Mouse (Mus musculus): ENCODE measurements around the gene Cntnap4. TPM values are rescaled to one million over a fixed set of nuclear protein-coding genes. Genes with fewer than 3 reads are reported as not detected.
A peak's percentile ranks its signal among the peaks of the same experiment; 100 is the strongest.

The Cntnap4 gene
- 2.1 and 3.4 TPM in 2 replicates for polyA plus RNA-seq (2015; fragmentation: Nextera tagmentation; extraction: Ambion mirVana)

DNA sequence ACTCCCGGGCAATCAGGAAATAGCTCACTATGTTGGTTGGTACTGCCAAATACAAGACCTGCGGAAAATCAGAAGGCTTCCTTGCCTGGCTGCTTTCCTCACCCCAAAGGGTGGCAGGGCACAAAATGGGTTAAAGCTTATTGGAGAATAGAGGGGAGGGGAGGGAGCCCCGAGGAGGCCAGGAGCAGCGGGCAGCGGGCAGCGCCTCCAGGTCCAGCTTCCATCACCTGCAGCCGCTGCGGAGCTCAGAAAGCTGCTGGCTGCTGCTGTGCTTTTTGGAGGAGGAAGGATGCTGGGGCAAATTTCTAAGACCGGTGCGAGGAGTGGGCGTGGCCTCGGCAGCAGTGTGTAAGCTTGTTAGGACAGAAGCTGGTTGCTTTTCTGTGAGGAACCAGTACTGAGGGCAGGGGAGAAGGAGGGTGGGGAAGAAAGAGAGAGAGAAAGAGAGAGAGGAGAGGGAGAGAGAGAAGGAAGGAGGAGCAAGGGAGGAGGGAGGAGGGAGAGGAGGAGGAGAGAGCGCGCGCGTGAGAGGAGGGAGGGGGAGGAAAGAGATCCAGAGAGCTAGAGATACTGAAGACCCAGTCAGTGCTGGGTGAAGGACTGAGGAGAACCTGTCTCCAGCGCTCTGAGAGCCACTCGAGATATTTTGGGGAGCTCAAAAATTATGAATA lies at the start of gene Cntnap4:
TSS of gene Cntnap4 (plus strand) at position 573 of the 671 bp plus-strand sequence.
- Histone ChIP-seq H3K27ac (no peak within 1 kb of the TSS), H3K36me3 (no peaks in the 10 kb centered on the region), H3K4me1 (0 out of 2 replicates have a peak, but pooled peaks cover 2% of the 10 kb centered on the region), H3K4me3 (replicated peaks) (peak within 1 kb of the TSS; percentile 28), H3K27me3 (replicated peaks) (peaks cover 7% of the 10 kb centered on the region; the same call in 1 of the 2 replicates), H3K9me3 (no peaks in the 10 kb centered on the region), H3K4me2 (peak within 1 kb of the TSS; percentile 53), H3K9ac (no peak within 1 kb of the TSS)
- no peak for ATAC-seq (ENCODE audit: insufficient read depth, low FRiP score, low read depth)
- WGBS: 4% methylated on average over 18 of the region's 18 CpGs

DNA sequence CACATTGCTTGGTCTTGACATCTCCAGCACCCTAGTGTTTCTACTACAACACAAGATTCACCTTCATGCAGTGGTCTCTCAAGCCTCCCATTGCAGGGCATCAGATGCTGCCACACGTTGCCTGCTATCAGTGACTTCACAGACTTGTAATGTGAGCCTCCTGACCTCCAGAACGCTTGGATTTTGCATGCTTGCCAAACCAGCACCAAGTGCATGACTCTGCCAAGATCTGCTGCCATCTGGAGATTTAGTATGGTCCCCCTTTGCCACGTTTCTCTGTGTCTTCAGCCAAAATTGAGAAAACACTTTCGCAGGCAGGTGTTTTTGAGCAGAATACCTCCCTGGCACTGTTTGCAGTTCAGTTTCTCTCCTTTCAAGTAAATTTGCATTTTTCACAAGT lies 12.5 kb upstream of the Cntnap4 start:
- H3K27me3 ChIP-seq (replicated peaks): no peaks in the 10 kb centered on the region
- no peak overlapping the region for H3K27ac ChIP-seq
- H3K4me1 ChIP-seq: no peaks in the 10 kb centered on the region
- no peak overlapping the region for H3K4me2 ChIP-seq
- ATAC-seq (ENCODE audit: insufficient read depth, low FRiP score, low read depth): no peak
- H3K4me3 ChIP-seq (replicated peaks): no peak overlapping the region
- H3K9me3 ChIP-seq: no peaks in the 10 kb centered on the region
- 33% methylated on average over 4 of the region's 4 CpGs for WGBS
- no peaks in the 10 kb centered on the region for H3K36me3 ChIP-seq
- no peak overlapping the region for H3K9ac ChIP-seq

GRCm38 (mm10) chr8:112570541-112570940 lies 698 bp downstream of the Cntnap4 start:
- Histone ChIP-seq H3K4me3 (replicated peaks) (peak overlapping the region; percentile 28; the same call in 1 of the 2 replicates), H3K4me2 (peak overlapping the region; percentile 53), H3K9ac (no peak overlapping the region), H3K4me1 (0 out of 2 replicates have a peak, but pooled peaks cover 2% of the 10 kb centered on the region), H3K27ac (no peak overlapping the region), H3K9me3 (no peaks in the 10 kb centered on the region), H3K36me3 (no peaks in the 10 kb centered on the region), H3K27me3 (replicated peaks) (peaks cover 7% of the 10 kb centered on the region; the same call in 1 of the 2 replicates)
- ATAC-seq (ENCODE audit: insufficient read depth, low FRiP score, low read depth): no peak
- 10% methylated on average over 6 of the region's 6 CpGs for WGBS

- Histone ChIP-seq H3K9me3 (no peaks in the 10 kb centered on the region), H3K36me3 (no peaks in the 10 kb centered on the region), H3K27ac (no peak overlapping the region), H3K9ac (no peak overlapping the region), H3K4me3 (replicated peaks) (no peak overlapping the region), H3K4me2 (peak overlapping the region; percentile 10; the same call in 1 of the 2 replicates), H3K4me1 (0 out of 2 replicates have a peak, but pooled peaks cover 2% of the 10 kb centered on the region), H3K27me3 (replicated peaks) (peaks cover 7% of the 10 kb centered on the region; the same call in 1 of the 2 replicates)
- WGBS: 14% methylated on average over 9 of the region's 9 CpGs
- ATAC-seq (ENCODE audit: insufficient read depth, low FRiP score, low read depth): no peak; the same call in 1 of the 2 replicates
Measured at GRCm38 (mm10) chr8:112571337-112571904, 1.6 kb downstream of the Cntnap4 start.

- H3K4me2 ChIP-seq: no peak overlapping the region
- H3K27me3 ChIP-seq (replicated peaks): no peaks in the 10 kb centered on the region
- no peak for ATAC-seq (ENCODE audit: insufficient read depth, low FRiP score, low read depth)
- H3K36me3 ChIP-seq: no peaks in the 10 kb centered on the region
- H3K27ac ChIP-seq: no peak overlapping the region
- H3K4me3 ChIP-seq (replicated peaks): no peak overlapping the region
- H3K9ac ChIP-seq: no peak overlapping the region
- no peaks in the 10 kb centered on the region for H3K9me3 ChIP-seq
- no peaks in the 10 kb centered on the region for H3K4me1 ChIP-seq
- WGBS: 28% methylated on average over 6 of the region's 6 CpGs
Measured at GRCm38 (mm10) chr8:112581473-112581872, 11.6 kb downstream of the Cntnap4 start.

DNA sequence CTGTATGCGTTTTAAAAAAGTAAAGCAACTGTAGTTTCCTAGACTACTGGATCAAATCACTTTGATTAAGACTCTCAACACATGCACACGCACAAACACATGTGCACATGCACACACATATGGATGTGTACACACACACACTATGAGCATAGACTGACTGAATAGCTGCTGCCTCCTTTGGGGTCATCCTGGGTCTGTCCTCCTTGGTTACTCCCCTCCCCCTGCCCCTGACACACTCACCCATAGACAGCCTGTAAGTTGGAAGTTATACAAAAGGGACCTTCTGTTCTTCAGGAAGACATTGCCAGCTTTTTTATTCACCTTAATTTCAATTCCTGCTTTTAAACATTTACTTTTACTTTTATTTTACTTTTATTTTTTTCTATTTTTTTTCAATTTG lies 13.6 kb downstream of the Cntnap4 start:
- Histone ChIP-seq H3K36me3 (no peaks in the 10 kb centered on the region), H3K27me3 (replicated peaks) (no peaks in the 10 kb centered on the region), H3K4me1 (no peaks in the 10 kb centered on the region), H3K27ac (no peak overlapping the region), H3K9me3 (no peaks in the 10 kb centered on the region), H3K4me3 (replicated peaks) (no peak overlapping the region), H3K9ac (no peak overlapping the region), H3K4me2 (no peak overlapping the region)
- 86% methylated on average over 2 of the region's 2 CpGs for WGBS
- no peak for ATAC-seq (ENCODE audit: insufficient read depth, low FRiP score, low read depth)

DNA sequence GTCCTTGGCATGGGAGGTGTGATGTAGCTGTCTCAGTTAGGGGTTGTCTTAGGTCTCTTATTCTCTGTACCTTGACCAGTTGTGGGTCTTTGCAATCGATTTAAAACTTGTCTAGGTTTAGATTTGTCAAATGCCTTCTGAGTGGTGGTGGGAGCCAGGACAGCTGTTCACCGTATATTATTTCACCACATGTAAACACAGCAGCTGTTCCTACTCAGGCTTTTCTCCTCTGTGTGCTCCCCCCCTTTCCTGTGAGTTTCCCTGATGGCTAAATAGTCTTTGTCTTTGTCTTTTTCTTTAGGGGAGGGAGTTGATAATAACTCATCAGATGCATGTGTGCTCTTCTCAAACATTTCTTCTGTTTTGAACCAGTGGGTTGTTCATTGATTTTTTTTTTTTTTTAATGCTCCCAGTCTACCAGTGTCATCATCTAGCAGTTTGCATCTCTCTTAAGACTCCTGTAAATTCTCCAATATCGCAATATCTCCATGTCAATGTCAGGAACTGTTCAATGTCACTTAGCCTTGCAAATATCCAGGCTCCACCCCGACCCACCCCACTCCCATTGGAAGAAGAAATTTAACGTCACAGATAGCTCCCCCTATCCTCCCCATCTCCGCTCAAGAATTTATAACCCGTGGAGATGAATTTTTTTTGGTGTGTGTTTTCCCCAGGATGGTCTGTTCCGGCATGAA lies 18.7 kb downstream of the Cntnap4 start:
- peak overlapping the region; percentile 47 for H3K4me2 ChIP-seq
- no peaks in the 10 kb centered on the region for H3K9me3 ChIP-seq
- H3K36me3 ChIP-seq: no peaks in the 10 kb centered on the region
- 36% methylated on average over 8 of the region's 8 CpGs for WGBS
- no peaks in the 10 kb centered on the region for H3K27me3 ChIP-seq (replicated peaks)
- no peak overlapping the region for H3K27ac ChIP-seq
- ATAC-seq (ENCODE audit: insufficient read depth, low FRiP score, low read depth): peak; percentile 63; the same call in 1 of the 2 replicates
- 0 out of 2 replicates have a peak overlapping the region, but pooled peaks have one; percentile 3 for H3K4me3 ChIP-seq (replicated peaks)
- H3K9ac ChIP-seq: no peak overlapping the region
- peaks cover 3% of the 10 kb centered on the region; the same call in 1 of the 2 replicates for H3K4me1 ChIP-seq

DNA sequence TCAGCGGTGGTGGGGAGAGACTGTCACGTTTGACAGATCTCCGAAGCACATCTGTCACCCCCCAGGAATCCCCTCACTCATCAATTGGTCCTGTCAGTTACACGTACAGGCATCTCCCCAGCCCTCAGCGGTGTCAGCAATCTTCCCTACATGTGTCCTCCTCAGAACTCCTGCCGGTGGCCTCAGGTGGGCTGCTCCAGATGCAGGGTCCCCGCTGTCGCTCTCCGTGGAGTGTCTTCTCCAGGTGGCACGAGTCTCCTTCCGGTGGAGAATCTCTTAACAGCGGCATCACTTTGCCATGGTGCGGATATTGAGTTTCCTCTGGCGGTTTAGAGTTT lies 19.2 kb downstream of the Cntnap4 start:
- Histone ChIP-seq H3K4me2 (peak overlapping the region; percentile 47), H3K4me1 (peaks cover 3% of the 10 kb centered on the region; the same call in 1 of the 2 replicates), H3K9me3 (no peaks in the 10 kb centered on the region), H3K27me3 (replicated peaks) (no peaks in the 10 kb centered on the region), H3K36me3 (no peaks in the 10 kb centered on the region), H3K9ac (no peak overlapping the region), H3K27ac (no peak overlapping the region), H3K4me3 (replicated peaks) (0 out of 2 replicates have a peak overlapping the region, but pooled peaks have one; percentile 3)
- 51% methylated on average over 14 of the region's 14 CpGs for WGBS
- no peak for ATAC-seq (ENCODE audit: insufficient read depth, low FRiP score, low read depth)

- no peak for ATAC-seq (ENCODE audit: insufficient read depth, low FRiP score, low read depth)
- Histone ChIP-seq H3K4me2 (no peak overlapping the region), H3K27me3 (replicated peaks) (no peaks in the 10 kb centered on the region), H3K36me3 (no peaks in the 10 kb centered on the region), H3K9ac (no peak overlapping the region), H3K4me1 (no peaks in the 10 kb centered on the region), H3K9me3 (no peaks in the 10 kb centered on the region), H3K27ac (no peak overlapping the region), H3K4me3 (replicated peaks) (no peak overlapping the region)
- 61% methylated on average over 15 of the region's 15 CpGs for WGBS
Measured at GRCm38 (mm10) chr8:112596023-112596776, 26.4 kb downstream of the Cntnap4 start.

DNA sequence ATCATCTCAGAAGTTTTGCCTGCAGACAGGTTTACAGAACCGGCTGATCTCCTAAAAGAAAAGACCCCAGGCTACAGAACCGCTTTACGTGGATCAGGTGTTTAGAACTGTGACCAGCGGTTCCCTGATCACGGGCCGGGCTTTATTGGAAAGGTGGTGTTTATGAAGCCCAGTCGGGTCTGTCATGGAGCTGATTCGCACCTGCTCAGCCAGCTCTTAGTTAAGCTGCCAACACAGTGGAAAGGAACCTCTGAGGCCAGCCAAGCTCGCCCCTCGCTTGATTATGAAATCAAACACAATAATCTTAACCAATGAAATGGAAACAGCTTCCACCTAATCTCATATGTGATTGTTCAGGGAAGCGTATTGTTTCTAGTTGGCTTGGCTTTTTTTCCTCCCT lies 30.1 kb downstream of the Cntnap4 start:
- no peak overlapping the region for H3K9ac ChIP-seq
- H3K4me2 ChIP-seq: no peak overlapping the region
- H3K4me1 ChIP-seq: no peaks in the 10 kb centered on the region
- no peak overlapping the region for H3K4me3 ChIP-seq (replicated peaks)
- WGBS: 92% methylated on average over 11 of the region's 11 CpGs
- no peaks in the 10 kb centered on the region for H3K27me3 ChIP-seq (replicated peaks)
- no peak overlapping the region for H3K27ac ChIP-seq
- no peak for ATAC-seq (ENCODE audit: insufficient read depth, low FRiP score, low read depth)
- no peaks in the 10 kb centered on the region for H3K9me3 ChIP-seq
- H3K36me3 ChIP-seq: no peaks in the 10 kb centered on the region

- Histone ChIP-seq H3K4me1 (no peaks in the 10 kb centered on the region), H3K9ac (no peak overlapping the region), H3K36me3 (no peaks in the 10 kb centered on the region), H3K27ac (no peak overlapping the region), H3K9me3 (no peaks in the 10 kb centered on the region), H3K4me3 (replicated peaks) (no peak overlapping the region), H3K4me2 (no peak overlapping the region), H3K27me3 (replicated peaks) (no peaks in the 10 kb centered on the region)
- WGBS: 79% methylated on average over 1 of the region's 1 CpGs
- no peak for ATAC-seq (ENCODE audit: insufficient read depth, low FRiP score, low read depth)
Measured at GRCm38 (mm10) chr8:112601150-112601549, 31.3 kb downstream of the Cntnap4 start.

All from stomach, embryonic 15.5 days (tissue).